Mouse (Mus musculus): Measurements from ENCODE around the gene Matk. TPM values are rescaled to one million over a fixed set of nuclear protein-coding genes. Genes with fewer than 3 reads are reported as not detected.

Gene Matk
- polyA plus RNA-seq, 1 experiment from 2014 or later = 3.7 TPM

DNA sequence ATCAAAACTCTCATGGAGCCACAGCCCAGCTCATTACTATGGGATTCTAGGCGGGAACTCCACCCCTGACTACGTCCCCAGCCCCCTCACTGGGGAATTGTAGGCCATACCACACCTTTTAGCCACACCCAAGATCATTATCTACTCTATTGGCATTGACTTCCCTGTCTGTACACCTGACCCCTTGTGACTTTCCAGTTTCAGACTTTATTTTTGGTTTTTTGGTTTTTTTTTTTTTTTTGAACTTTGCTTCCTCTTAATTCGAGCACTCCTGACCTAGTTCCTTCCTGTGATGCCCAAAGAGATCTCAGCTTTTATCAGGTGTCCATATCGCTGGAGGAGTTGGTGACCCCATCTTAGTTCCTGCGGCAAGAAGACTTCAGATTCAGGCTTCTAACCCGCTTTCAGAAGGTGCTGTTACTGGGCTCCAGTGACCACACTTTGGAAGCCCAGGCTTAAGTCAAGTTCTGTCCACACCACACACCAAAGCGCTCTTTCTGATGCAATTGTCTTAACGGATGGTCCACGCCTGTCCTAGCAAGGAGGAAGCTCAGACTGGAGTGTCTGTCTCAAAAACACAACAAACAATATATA, 38.9 kb downstream of the Matk start, which contains the start of gene Tjp3:
Gene Tjp3 (minus strand): TSS at position 71 of the 594 bp plus-strand sequence.
- Histone ChIP-seq H3K4me1 (peaks cover 58% of the 10 kb centered on the region), H3K27me3 (ENCODE audit: poor library complexity, severe bottlenecking) (peaks cover 52% of the 10 kb centered on the region), H3K9me3 (no peaks in the 10 kb centered on the region), H3K36me3 (replicated peaks) (peaks cover 21% of the 10 kb centered on the region), H3K27ac (no peak within 1 kb of the TSS), H3K4me3 (peak within 1 kb of the TSS; percentile 84)
- WGBS = 78% methylated on average over 9 of the region's 9 CpGs
- no peak for DNase-seq (ENCODE audit: extremely low spot score, low spot score)

DNA sequence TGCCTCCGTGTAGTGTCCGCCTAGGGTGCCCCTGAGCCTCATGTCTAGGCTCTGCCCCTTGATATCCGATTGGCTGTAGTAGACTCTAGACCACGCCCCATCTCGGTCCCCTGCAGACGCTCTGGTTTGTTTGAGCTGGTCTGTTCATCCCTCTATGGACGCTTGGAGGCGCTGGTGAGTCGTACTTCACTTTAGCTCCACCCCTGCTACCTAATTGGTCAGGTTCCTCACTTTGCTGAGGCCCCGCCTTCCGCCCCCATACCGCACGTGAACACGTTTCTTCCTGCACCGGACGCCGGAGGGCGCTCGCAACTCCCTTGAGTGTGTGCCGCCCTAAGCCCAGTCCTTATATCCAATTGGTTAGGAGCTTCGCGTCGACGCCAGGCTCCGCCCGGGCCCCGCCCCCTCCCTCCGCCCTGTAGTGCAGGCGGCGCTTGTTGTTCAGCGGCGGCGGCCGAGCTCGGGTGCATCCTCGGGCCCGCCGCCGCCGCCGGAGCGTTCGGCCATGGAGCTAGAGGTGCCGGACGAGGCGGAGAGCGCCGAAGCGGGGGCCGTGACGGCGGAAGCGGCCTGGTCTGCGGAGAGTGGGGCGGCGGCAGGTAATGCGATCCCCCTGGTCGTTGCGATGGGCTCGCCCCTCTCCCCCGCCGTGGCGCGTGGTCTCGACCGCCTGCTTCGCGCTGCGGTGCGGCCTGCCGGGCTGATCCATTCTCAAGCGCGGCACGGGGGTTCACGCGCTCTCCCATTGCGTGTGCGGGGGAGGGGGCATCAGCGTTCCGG, 40.0 kb downstream of the Matk start, which contains the start of gene Pip5k1c:
Gene Pip5k1c (plus strand): TSS at position 410 of the 780 bp plus-strand sequence.
- Histone ChIP-seq H3K9me3 (no peaks in the 10 kb centered on the region), H3K4me1 (peaks cover 61% of the 10 kb centered on the region), H3K27ac (peak within 1 kb of the TSS; percentile 93), H3K4me3 (peak within 1 kb of the TSS; percentile 84), H3K27me3 (ENCODE audit: poor library complexity, severe bottlenecking) (peaks cover 41% of the 10 kb centered on the region), H3K36me3 (replicated peaks) (peaks cover 23% of the 10 kb centered on the region)
- WGBS = under 1% methylated on average over 80 of the region's 80 CpGs
- DNase-seq (ENCODE audit: extremely low spot score, low spot score) = peak; percentile 99

DNA sequence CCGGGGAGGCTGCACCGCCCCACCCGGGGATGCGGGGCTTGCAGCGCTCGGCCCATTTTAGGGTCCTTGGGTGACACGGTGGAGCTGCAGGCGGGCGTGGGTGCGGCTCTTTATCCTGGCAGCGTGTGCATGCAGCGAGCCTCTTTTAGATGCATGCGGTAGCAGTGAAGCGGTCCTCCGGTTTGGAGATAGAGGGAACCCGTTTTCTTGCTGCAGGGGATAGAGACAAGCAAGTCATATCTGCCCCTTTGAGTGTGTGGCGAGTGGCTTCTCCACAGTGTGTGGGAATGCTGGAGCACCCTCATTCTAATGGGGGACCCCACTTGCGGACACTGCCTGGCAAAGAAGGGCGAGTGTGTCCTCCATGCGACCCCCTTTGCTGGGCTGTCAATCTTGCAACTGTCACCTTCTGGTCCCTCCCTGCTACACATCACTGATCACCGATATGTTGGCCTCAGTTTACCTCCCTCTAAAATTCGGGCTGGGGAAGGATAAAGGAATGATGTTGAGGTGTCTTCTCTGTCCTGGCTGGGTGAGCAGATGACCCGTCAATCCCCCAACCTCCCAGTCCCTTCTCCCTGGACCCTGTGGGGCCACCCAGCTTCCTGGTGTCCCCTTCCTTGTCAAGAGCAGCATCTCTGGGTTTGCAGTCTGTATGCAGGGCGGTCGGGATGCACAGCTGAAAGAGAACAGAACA, 40.7 kb downstream of the Matk start:
- DNase-seq (ENCODE audit: extremely low spot score, low spot score) = no peak
- no peaks in the 10 kb centered on the region for H3K9me3 ChIP-seq
- WGBS = 6% methylated on average over 25 of the region's 25 CpGs
- peak overlapping the region; percentile 84 for H3K4me3 ChIP-seq
- H3K36me3 ChIP-seq (replicated peaks) = peaks cover 29% of the 10 kb centered on the region
- H3K27ac ChIP-seq = peak overlapping the region; percentile 93
- H3K27me3 ChIP-seq (ENCODE audit: poor library complexity, severe bottlenecking) = peaks cover 33% of the 10 kb centered on the region
- peaks cover 63% of the 10 kb centered on the region for H3K4me1 ChIP-seq

DNA sequence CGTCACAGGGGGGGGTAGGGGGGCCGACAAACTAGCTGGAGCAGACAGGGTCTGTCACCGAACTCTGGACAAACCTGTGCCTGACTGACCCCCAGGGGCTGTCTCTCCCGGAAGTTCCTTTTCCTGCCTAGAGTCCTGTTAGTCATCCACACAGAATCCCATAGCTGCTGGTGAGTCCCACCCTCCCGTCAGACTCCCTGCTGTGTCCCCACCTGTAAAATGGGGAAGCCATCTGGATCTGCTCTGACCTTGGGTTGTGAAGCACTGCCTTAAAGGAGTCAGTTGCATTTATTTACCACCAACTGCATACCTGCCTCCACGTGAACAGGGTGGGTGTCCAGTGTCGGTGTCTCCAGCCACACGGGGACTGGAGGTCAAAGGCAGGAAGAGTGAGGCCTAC, 41.7 kb downstream of the Matk start:
- H3K9me3 ChIP-seq = no peaks in the 10 kb centered on the region
- DNase-seq (ENCODE audit: extremely low spot score, low spot score) = no peak
- peak overlapping the region; percentile 93; the same call in 1 of the 2 replicates for H3K27ac ChIP-seq
- H3K4me3 ChIP-seq = peak overlapping the region; percentile 84
- peaks cover 62% of the 10 kb centered on the region for H3K4me1 ChIP-seq
- H3K27me3 ChIP-seq (ENCODE audit: poor library complexity, severe bottlenecking) = peaks cover 25% of the 10 kb centered on the region
- WGBS = 73% methylated on average over 8 of the region's 8 CpGs
- peaks cover 32% of the 10 kb centered on the region for H3K36me3 ChIP-seq (replicated peaks)

DNA sequence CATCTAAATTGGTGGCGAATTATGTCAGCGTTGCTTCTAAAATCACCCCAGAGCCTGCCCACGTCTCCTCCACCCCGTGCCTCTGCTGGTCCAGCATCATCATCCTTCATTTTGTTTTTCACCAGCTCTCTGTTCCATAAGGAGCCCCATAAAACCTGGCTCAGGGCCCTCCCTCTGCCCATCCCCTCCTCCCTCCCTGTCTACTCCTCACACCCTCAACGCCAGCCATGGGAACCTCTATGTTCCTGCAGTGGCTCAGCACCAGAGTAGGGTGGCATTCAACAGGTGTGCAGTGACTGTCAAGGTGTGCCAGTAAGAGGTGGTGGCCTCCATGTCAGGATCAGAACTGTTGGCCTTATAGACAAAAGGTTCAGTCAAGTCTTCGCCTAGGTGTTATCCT, 42.5 kb downstream of the Matk start:
- Histone ChIP-seq H3K36me3 (replicated peaks) (peaks cover 32% of the 10 kb centered on the region), H3K4me3 (peak overlapping the region; percentile 84; the same call in 1 of the 2 replicates), H3K9me3 (no peaks in the 10 kb centered on the region), H3K27me3 (ENCODE audit: poor library complexity, severe bottlenecking) (peaks cover 18% of the 10 kb centered on the region), H3K27ac (no peak overlapping the region), H3K4me1 (peaks cover 65% of the 10 kb centered on the region)
- WGBS = 94% methylated on average over 6 of the region's 6 CpGs
- DNase-seq (ENCODE audit: extremely low spot score, low spot score) = no peak

DNA sequence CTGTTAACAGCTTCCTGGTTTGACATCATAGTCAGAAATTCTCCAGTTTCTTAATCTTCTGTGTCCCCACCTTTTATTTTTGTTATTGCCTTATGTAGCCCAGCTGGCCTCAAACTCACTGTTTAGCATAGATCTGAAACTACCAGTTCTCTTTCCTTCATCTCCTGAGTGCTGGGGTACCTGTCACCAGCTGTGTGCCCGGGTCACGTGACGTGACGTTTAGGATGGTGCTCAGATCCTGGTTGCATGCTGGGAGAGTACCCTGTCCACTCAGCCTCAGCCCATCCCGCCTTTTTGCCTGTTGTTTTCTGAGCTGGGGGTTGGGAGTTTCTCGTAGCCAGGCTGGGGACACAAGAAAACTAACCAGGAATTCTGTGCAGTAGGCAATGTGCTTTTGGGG, 44.5 kb downstream of the Matk start:
- Histone ChIP-seq H3K27ac (peak overlapping the region; percentile 64), H3K9me3 (no peaks in the 10 kb centered on the region), H3K4me3 (no peak overlapping the region), H3K36me3 (replicated peaks) (peaks cover 35% of the 10 kb centered on the region), H3K4me1 (peaks cover 72% of the 10 kb centered on the region), H3K27me3 (ENCODE audit: poor library complexity, severe bottlenecking) (no peaks in the 10 kb centered on the region)
- no peak for DNase-seq (ENCODE audit: extremely low spot score, low spot score)
- 82% methylated on average over 6 of the region's 6 CpGs for WGBS

DNA sequence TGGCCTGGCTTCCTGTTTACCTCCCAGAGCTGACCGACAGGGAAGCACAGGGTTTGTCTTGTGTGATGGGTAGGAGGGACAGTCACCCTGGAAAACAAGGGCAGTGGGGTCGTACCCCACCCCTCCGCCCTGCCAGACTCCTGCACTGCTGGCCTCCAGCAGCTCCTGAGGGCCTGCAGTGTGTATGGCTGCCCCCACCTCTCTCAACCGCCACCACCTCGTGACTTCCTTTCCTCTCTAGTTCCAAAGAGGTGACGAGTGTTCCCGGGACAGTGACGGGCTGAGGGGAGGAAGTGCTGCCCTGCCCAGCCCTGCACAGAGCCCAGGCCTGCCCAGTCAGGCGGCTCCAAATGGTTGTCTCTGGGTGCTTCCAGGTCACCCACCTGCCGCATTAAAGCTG, 45.1 kb downstream of the Matk start:
- DNase-seq (ENCODE audit: extremely low spot score, low spot score) = no peak
- 83% methylated on average over 10 of the region's 10 CpGs for WGBS
- H3K4me3 ChIP-seq = no peak overlapping the region
- peaks cover 75% of the 10 kb centered on the region for H3K4me1 ChIP-seq
- peak overlapping the region; percentile 64 for H3K27ac ChIP-seq
- H3K36me3 ChIP-seq (replicated peaks) = peaks cover 36% of the 10 kb centered on the region
- H3K9me3 ChIP-seq = no peaks in the 10 kb centered on the region
- no peaks in the 10 kb centered on the region for H3K27me3 ChIP-seq (ENCODE audit: poor library complexity, severe bottlenecking)

DNA sequence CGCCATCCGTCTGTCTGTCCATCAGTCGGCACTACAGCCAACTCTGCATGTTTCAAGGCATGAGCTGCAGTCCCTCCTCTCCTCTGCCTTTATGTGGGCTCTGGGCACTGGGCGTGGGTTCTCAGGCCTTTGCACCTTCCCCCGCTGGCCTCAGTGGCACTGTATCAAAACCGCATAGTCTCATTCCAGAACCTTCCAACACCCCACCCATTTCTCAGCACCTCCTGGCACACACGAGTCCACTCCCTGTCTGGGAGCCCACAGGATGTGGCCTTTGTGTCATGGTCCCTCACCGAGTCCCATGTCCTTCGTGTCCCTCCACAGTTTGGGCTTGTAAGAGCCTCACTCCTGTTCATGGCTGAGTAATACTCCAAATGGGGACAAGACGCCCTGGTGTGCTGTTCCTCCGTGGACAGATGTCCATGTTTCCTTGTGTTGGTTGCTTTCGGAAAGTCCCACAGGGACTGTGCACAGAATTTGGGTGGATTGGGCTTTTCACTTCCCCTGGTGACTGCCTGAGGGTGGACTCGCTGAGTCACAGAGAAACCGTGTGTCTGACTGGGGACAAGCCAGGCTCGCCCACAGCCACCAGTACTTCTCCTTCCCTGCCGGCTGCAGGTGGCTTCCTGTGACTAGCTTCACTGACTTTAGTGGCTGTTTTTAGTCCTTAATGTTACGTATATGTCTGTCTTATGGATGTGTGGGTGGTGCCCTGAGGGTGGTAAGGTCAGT, 45.8 kb downstream of the Matk start:
- no peak for DNase-seq (ENCODE audit: extremely low spot score, low spot score)
- no peaks in the 10 kb centered on the region for H3K9me3 ChIP-seq
- peaks cover 75% of the 10 kb centered on the region for H3K4me1 ChIP-seq
- H3K27me3 ChIP-seq (ENCODE audit: poor library complexity, severe bottlenecking) = no peaks in the 10 kb centered on the region
- peak overlapping the region; percentile 64; the same call in 1 of the 2 replicates for H3K27ac ChIP-seq
- H3K36me3 ChIP-seq (replicated peaks) = peaks cover 43% of the 10 kb centered on the region
- H3K4me3 ChIP-seq = 0 out of 2 replicates have a peak overlapping the region, but pooled peaks have one; percentile 1
- WGBS = 93% methylated on average over 17 of the region's 17 CpGs

DNA sequence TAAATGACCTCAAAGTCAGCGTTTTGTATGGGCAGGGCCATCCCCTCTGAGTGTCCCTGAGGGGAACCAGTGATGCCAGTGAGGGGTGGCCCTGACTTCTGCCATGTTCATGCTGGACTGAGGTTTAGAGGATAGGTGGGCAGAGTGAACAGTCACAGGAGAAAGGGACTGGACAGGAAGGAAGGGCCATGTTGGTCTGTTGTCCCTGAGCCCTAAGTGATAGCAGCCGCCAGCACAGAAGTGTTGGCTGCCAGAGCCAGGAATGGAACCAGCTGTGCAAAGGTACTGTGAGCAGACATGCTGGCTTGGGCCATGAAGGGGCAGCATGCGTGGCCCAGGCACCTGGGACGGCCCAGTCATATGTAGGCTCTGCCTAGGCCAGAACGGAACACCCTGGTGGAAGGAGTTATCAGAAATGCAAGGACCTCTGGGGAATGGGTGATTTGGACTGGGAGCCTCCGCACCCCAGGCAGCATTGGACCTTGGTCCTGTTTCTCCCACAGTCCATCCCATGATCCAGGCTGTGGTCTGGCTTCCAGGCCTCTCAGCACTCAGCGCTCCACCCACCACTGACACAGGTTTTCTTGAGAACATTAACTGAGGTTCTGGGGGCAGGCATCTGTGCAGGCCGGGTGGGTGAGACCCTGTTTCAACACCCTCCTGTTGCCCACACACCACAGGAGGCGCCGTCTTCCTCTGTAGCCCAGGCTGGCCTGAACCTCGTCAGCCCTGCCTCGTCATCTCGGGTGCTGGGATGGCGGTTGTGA, 47.0 kb downstream of the Matk start:
- H3K27me3 ChIP-seq (ENCODE audit: poor library complexity, severe bottlenecking) = no peaks in the 10 kb centered on the region
- DNase-seq (ENCODE audit: extremely low spot score, low spot score) = no peak
- H3K4me1 ChIP-seq = peaks cover 75% of the 10 kb centered on the region
- peaks cover 45% of the 10 kb centered on the region for H3K36me3 ChIP-seq (replicated peaks)
- 89% methylated on average over 14 of the region's 14 CpGs for WGBS
- H3K27ac ChIP-seq = no peak overlapping the region
- no peak overlapping the region for H3K4me3 ChIP-seq
- H3K9me3 ChIP-seq = no peaks in the 10 kb centered on the region

DNA sequence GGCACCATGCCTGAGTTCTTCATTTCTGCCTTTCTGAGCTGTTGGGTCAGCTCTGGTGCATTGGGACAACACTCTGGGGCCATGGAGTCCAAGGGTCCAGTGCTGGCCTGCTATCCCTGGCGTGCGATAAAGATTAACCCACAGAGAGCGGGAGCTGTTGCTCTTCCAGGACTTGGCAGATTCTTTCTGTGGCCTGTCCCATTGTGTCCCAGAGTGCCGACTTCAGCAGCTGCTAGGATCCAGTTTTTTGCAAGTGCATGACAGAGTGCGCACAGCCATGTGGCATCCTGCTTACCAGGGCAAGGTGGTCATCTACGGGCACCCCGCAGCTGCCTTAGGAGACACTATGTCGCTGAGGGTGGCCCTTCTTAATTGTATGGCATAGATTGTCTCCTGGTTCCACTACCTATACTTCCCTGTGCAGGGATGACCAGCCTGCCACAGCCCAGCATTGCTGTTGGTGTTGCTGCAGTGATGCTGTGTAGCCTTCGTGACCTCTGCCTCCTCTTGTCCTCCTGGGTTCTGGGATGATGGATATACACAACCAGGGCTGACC, 47.7 kb downstream of the Matk start:
- WGBS = 87% methylated on average over 9 of the region's 9 CpGs
- Histone ChIP-seq H3K9me3 (no peaks in the 10 kb centered on the region), H3K27ac (no peak overlapping the region; the same call in 1 of the 2 replicates), H3K36me3 (replicated peaks) (peaks cover 44% of the 10 kb centered on the region), H3K4me3 (no peak overlapping the region), H3K27me3 (ENCODE audit: poor library complexity, severe bottlenecking) (no peaks in the 10 kb centered on the region), H3K4me1 (peaks cover 72% of the 10 kb centered on the region)
- no peak for DNase-seq (ENCODE audit: extremely low spot score, low spot score)

DNA sequence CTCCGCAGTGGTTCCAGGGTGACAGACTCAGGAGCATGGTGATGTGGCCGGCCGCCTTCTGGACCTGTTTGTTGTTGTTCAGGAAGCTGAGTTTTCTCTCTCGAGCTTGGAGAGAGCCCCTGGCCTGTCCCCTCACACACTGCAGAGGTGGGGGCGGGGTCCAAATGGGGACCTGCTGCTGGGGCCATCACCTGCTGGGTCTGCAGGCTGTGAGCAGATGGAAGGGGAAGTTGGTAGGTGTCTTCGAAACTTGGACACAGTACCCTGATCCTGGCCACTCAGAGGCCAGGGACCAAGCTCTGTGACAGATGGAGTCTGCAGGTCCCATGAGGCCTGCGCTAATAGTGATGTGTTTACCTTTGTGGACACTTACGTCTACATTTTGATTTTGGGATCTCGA, 48.6 kb downstream of the Matk start:
- Histone ChIP-seq H3K27me3 (ENCODE audit: poor library complexity, severe bottlenecking) (no peaks in the 10 kb centered on the region), H3K4me1 (peaks cover 71% of the 10 kb centered on the region), H3K4me3 (no peak overlapping the region), H3K9me3 (no peaks in the 10 kb centered on the region), H3K27ac (no peak overlapping the region), H3K36me3 (replicated peaks) (peaks cover 44% of the 10 kb centered on the region)
- 86% methylated on average over 9 of the region's 9 CpGs for WGBS
- no peak for DNase-seq (ENCODE audit: extremely low spot score, low spot score)
